Mouse (Mus musculus): ENCODE data around the gene Brd7.
A peak's percentile ranks its signal among the peaks of the same experiment; 100 is the strongest.

DNA sequence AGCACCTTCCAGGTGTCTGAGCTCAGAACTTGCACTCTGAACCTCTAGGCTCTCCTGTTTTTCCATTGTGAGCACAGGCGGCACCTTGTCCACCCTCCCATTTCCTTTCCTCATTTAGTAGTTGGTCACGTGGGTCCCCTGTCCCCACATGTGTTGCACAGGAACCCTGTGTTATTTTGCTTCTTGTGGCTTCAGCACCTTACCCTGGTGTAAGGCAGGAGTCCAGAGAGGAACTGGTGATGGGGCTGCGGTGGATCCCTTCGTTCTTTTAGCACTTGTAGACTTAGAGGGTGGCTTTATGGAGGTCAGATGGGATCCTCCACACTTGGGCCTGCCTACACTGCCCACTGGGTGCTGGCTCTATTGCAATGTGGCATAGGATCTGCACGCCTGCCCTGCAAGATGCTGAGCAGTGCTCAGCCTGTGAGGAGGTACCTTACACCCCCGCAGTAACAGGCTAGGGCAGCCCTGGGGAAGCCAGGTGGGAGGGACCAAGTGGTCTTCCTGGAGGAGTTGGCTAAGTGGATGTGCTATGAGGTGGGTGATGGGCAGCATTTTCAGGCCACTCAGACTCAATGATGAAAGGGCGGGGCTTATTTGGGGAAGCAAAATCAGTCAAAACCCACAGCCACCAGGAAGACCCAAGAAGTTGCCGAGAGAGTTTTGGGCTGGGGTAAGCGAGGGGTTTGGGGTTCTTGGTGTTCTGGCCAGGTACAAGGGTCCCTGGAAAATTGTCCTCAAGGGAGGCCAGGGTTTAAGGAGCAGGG is 68.2 kb downstream of the Brd7 start:
- TF ChIP-seq CTCF (IDR thresholded peaks at IDR 0.05; ENCODE audit: borderline replicate concordance, control insufficient read depth, extremely low read depth, insufficient read depth, low read length, poor library complexity) = no peak
- 0 out of 2 replicates have a peak, but pooled peaks have one; percentile 35 for TF ChIP-seq POLR2A (IDR thresholded peaks at IDR 0.05; ENCODE audit: control insufficient read depth, extremely low read depth, insufficient read depth, low read length, poor library complexity)

Data from thymus, adult 2 months (tissue).